Comparison of ENCODE assay signal across 9 mouse cellular contexts in genomic region chr12:91877646-91878045, GRCm38 (mm10). TPM values are rescaled to one million over a fixed set of nuclear protein-coding genes. Genes with fewer than 3 reads are reported as not detected.
A peak's percentile ranks its signal among the peaks of the same experiment; 100 is the strongest.
DNase-seq lines count a peak whose midpoint lies in the region; ATAC-seq lines count a peak whose summit lies in the region.
"Had no signal": no experiment of that assay in that cellular context is flagged by ENCODE, and none has a peak within 500 bp of the region (broad histone marks: within the 10 kb centered on the region; RNA-seq: fewer than 3 reads in every experiment).

No protein-coding gene starts in this region.

- H3K36me3 ChIP-seq in limb, embryonic 11.5 days (ENCODE audit: control insufficient read depth, insufficient read depth, low read length), result no peaks in the 10 kb centered on the region
- H3K36me3 ChIP-seq: heart, embryonic 13.5 days had no signal

- WGBS in limb, embryonic 11.5 days, result 30% methylated on average over 5 of the region's 5 CpGs

- no peak overlapping the region for H3K27ac ChIP-seq in limb, embryonic 11.5 days (replicated peaks; ENCODE audit: low read depth, low read length)
- H3K27ac ChIP-seq: heart, embryonic 13.5 days had no signal

- 0 out of 2 replicates have a peak, but pooled peaks cover 3% of the 10 kb centered on the region for H3K4me1 ChIP-seq in limb, embryonic 11.5 days (ENCODE audit: control insufficient read depth, insufficient read depth, low read length)

- no peak overlapping the region for H3K4me2 ChIP-seq in limb, embryonic 11.5 days (ENCODE audit: low read depth, severe bottlenecking)
- H3K4me2 ChIP-seq: heart, embryonic 13.5 days had no signal

- H3K27me3 ChIP-seq in limb, embryonic 11.5 days (ENCODE audit: control insufficient read depth, insufficient read depth, low read length), result no peaks in the 10 kb centered on the region
- H3K27me3 ChIP-seq: heart, embryonic 13.5 days had no signal

- no peaks in the 10 kb centered on the region for H3K9me3 ChIP-seq in limb, embryonic 11.5 days (ENCODE audit: control insufficient read depth, low read length)
- H3K9me3 ChIP-seq: heart, embryonic 13.5 days had no signal

- ATAC-seq in granulocyte monocyte progenitor cell, adult 5-6 weeks (replicated peaks; ENCODE audit: poor library complexity, severe bottlenecking), result peak; percentile 80
- peak; percentile 49; the same call in 1 of the 2 replicates for ATAC-seq in limb, embryonic 11.5 days (ENCODE audit: insufficient number of reproducible peaks, low FRiP score, low TSS enrichment, low read depth)

- H3K4me3 ChIP-seq in limb, embryonic 11.5 days (ENCODE audit: low read depth, low read length), result no peak overlapping the region
- H3K4me3 ChIP-seq: heart, embryonic 13.5 days had no signal

- DNase-seq in layer of hippocampus, adult 11-12 months (ENCODE audit: low spot score), result peak; percentile 19
- no peak for DNase-seq in layer of hippocampus, adult 8-10 months (ENCODE audit: low spot score in 2 of 2)
- peak; percentile 44 for DNase-seq in MN1 (ENCODE audit: low spot score)
- peak; percentile 27 for DNase-seq in cerebellum, adult 8-10 months
- DNase-seq in limb, embryonic 11.5 days (ENCODE audit: low spot score), result peak; percentile 59
- peak; percentile 5 to 15 for DNase-seq in natural killer cell, adult 2 months (ENCODE audit: low spot score in 2 of 2)
- no peak for DNase-seq in ovary, postnatal 36 days (ENCODE audit: low spot score)

- H3K9ac ChIP-seq in limb, embryonic 11.5 days (ENCODE audit: low read length), result no peak overlapping the region
- H3K9ac ChIP-seq: heart, embryonic 13.5 days had no signal

RNA-seq across cellular contexts. Expression of gene Sel1l, which starts 28.7 kb away (rescaled TPM):
- 100 to 1,000 TPM; 146 to 185 (median 161) TPM for total RNA-seq in layer of hippocampus, adult 8-10 months (2022)
- total RNA-seq in granulocyte monocyte progenitor cell, adult 5-6 weeks (2014; fragmentation: Nextera tagmentation), result 59.7 and 86.7 TPM in 2 replicates
- 53.3 and 81.5 TPM in 2 replicates for total RNA-seq in granulocyte monocyte progenitor cell, adult 5-6 weeks (2017)
- 64.9 and 73.2 TPM in 2 replicates for polyA plus RNA-seq in limb, embryonic 11.5 days (2014; fragmentation: Nextera tagmentation; extraction: Ambion mirVana)

Comparison
In these comparisons a context has a peak if more than half of its experiments do, and no peak if none do; other contexts are left out.
1. DNase-seq: peak in layer of hippocampus, adult 11-12 months (single experiment), MN1 (single experiment), cerebellum, adult 8-10 months (single experiment), limb, embryonic 11.5 days (single experiment) and natural killer cell, adult 2 months (2 of 2); none in layer of hippocampus, adult 8-10 months (0 of 2) and ovary, postnatal 36 days (single experiment).